Mouse (Mus musculus) embryonic fibroblast, embryonic 13.5 days (primary cell): ENCODE data around the gene 1700069L16Rik. TPM values are rescaled to one million over a fixed set of nuclear protein-coding genes. Genes with fewer than 3 reads are reported as not detected.

ENCODE experiments used
- H3K27ac ChIP-seq: 2 replicates; pipeline ENCODE4 v1.5.1; 2012; ENCODE audit warnings: low read length, control low read depth, inconsistent platforms; ENCODE audit not compliant: insufficient read depth
- H3K4me1 ChIP-seq: 2 replicates; pipeline ENCODE4 v1.6.1; 2011; ENCODE audit warnings: low read length; ENCODE audit not compliant: control insufficient read depth, insufficient read depth
- H3K4me3 ChIP-seq: 2 replicates; pipeline ENCODE4 v1.5.1; 2011; ENCODE audit warnings: mild to moderate bottlenecking, control low read depth, low read length; ENCODE audit not compliant: insufficient read depth
- CTCF ChIP-seq: IDR thresholded peaks from 2 replicates; pipeline ENCODE4 v1.5.1; 2011; ENCODE audit warnings: mild to moderate bottlenecking, control low read depth, low read length, moderate library complexity, borderline replicate concordance; ENCODE audit not compliant: insufficient read depth
- POLR2A ChIP-seq: IDR thresholded peaks from 2 replicates; pipeline ENCODE4 v1.6.1; 2011; ENCODE audit warnings: low read depth, mild to moderate bottlenecking, control low read depth, low read length, moderate library complexity
- polyA plus RNA-seq: library from polyadenylated mRNA; stranded (reverse); fragments of >200 nt; gene quantifications from 2 replicates; pipeline ENCODE4 v1.2.4, GENCODE M21; 2011; ENCODE audit warnings: low read depth; ENCODE audit not compliant: missing spikeins, insufficient read length

Gene 1700069L16Rik
- polyA plus RNA-seq, 1 experiment: not detected

GRCm38 (mm10) chr5:113735023-113735344 lies 10.4 kb upstream of the 1700069L16Rik start:
- Histone ChIP-seq H3K4me3 (peak overlapping the region; percentile 29), H3K4me1 (peaks cover 4% of the 10 kb centered on the region), H3K27ac (peak overlapping the region; percentile 54)
- TF ChIP-seq CTCF: no peak
- no peak for TF ChIP-seq POLR2A

GRCm38 (mm10) chr5:113734376-113734775 lies 9.8 kb upstream of the 1700069L16Rik start:
- Histone ChIP-seq H3K4me1 (peaks cover 4% of the 10 kb centered on the region), H3K4me3 (no peak overlapping the region), H3K27ac (no peak overlapping the region)
- no peak for TF ChIP-seq CTCF
- TF ChIP-seq POLR2A: no peak

- H3K4me3 ChIP-seq: no peak overlapping the region
- peaks cover 4% of the 10 kb centered on the region; the same call in 1 of the 2 replicates for H3K4me1 ChIP-seq
- TF ChIP-seq CTCF (peak; percentile 83), POLR2A (no peak)
- no peak overlapping the region for H3K27ac ChIP-seq
Observed at GRCm38 (mm10) chr5:113732182-113732581, 7.6 kb upstream of the 1700069L16Rik start.

- no peaks in the 10 kb centered on the region for H3K4me1 ChIP-seq
- TF ChIP-seq CTCF (no peak), POLR2A (no peak)
- no peak overlapping the region for H3K27ac ChIP-seq
- no peak overlapping the region for H3K4me3 ChIP-seq
Observed at GRCm38 (mm10) chr5:113731174-113731573, 6.6 kb upstream of the 1700069L16Rik start.

- Histone ChIP-seq H3K27ac (no peak overlapping the region), H3K4me1 (no peaks in the 10 kb centered on the region), H3K4me3 (no peak overlapping the region)
- no peak for TF ChIP-seq POLR2A
- TF ChIP-seq CTCF: no peak
Observed at GRCm38 (mm10) chr5:113730641-113731121, 6.1 kb upstream of the 1700069L16Rik start.

GRCm38 (mm10) chr5:113728691-113729090 lies 4.1 kb upstream of the 1700069L16Rik start:
- no peak overlapping the region for H3K4me3 ChIP-seq
- H3K27ac ChIP-seq: no peak overlapping the region
- no peak for TF ChIP-seq POLR2A
- TF ChIP-seq CTCF: no peak
- no peaks in the 10 kb centered on the region for H3K4me1 ChIP-seq

GRCm38 (mm10) chr5:113728011-113728410 lies 3.4 kb upstream of the 1700069L16Rik start:
- no peak overlapping the region for H3K27ac ChIP-seq
- H3K4me3 ChIP-seq: no peak overlapping the region
- TF ChIP-seq CTCF: no peak
- no peak for TF ChIP-seq POLR2A
- no peaks in the 10 kb centered on the region for H3K4me1 ChIP-seq

- Histone ChIP-seq H3K27ac (no peak overlapping the region), H3K4me3 (no peak overlapping the region), H3K4me1 (no peaks in the 10 kb centered on the region)
- TF ChIP-seq POLR2A (no peak), CTCF (no peak)
Observed at GRCm38 (mm10) chr5:113727238-113727637, 2.7 kb upstream of the 1700069L16Rik start.

- no peak overlapping the region for H3K4me3 ChIP-seq
- no peaks in the 10 kb centered on the region for H3K4me1 ChIP-seq
- no peak overlapping the region for H3K27ac ChIP-seq
- TF ChIP-seq CTCF (no peak), POLR2A (no peak)
Observed at GRCm38 (mm10) chr5:113726618-113727017, 2.0 kb upstream of the 1700069L16Rik start.

GRCm38 (mm10) chr5:113725417-113725816 lies 845 bp upstream of the 1700069L16Rik start:
- TF ChIP-seq POLR2A (no peak), CTCF (no peak)

More at GRCm38 (mm10) chr5:113725417-113725816, 845 bp upstream of the 1700069L16Rik start:
- Histone ChIP-seq H3K4me1 (no peaks in the 10 kb centered on the region), H3K27ac (no peak overlapping the region), H3K4me3 (no peak overlapping the region)
